Mouse (Mus musculus) ES-E14 (cell line): ENCODE measurements around the gene Itgb8.

Experiments used
- CHD2 ChIP-seq: IDR thresholded peaks from 2 replicates; pipeline ENCODE4 v1.6.1; 2014; ENCODE audit warnings: mild to moderate bottlenecking, low read depth, low read length, inconsistent platforms
- HCFC1 ChIP-seq: IDR thresholded peaks from 2 replicates; pipeline ENCODE4 v1.6.1; 2012; ENCODE audit warnings: low read length, inconsistent platforms, borderline replicate concordance; ENCODE audit not compliant: insufficient read depth
- MAFK ChIP-seq: IDR thresholded peaks from 2 replicates; pipeline ENCODE4 v1.6.1; 2014; ENCODE audit warnings: mild to moderate bottlenecking, low read depth, low read length, inconsistent platforms; ENCODE audit not compliant: insufficient read depth

GRCm38 (mm10) chr12:119189814-119190213 lies 48.8 kb downstream of the Itgb8 start:
- TF ChIP-seq MAFK (no peak), CHD2 (no peak), HCFC1 (no peak)
